Mouse (Mus musculus) E14TG2a.4 (cell line): ENCODE measurements around the gene Pigx.
A peak's percentile ranks its signal among the peaks of the same experiment; 100 is the strongest.

ENCODE experiments used
- H3K27me3 ChIP-seq: 2 replicates; pipeline ENCODE4 v1.6.1; 2014; ENCODE audit warnings: low read length, control low read depth; ENCODE audit not compliant: insufficient read depth
- H3K36me3 ChIP-seq: 2 replicates; pipeline ENCODE4 v1.6.1; 2014; ENCODE audit warnings: low read length, control low read depth; ENCODE audit not compliant: insufficient read depth
- H3K4me1 ChIP-seq: replicated peaks from 2 replicates; pipeline ENCODE4 v1.6.1; 2014; ENCODE audit warnings: low read depth, low read length, control low read depth
- H3K4me3 ChIP-seq: replicated peaks from 2 replicates; pipeline ENCODE4 v1.5.1; 2014; ENCODE audit warnings: mild to moderate bottlenecking, low read length
- H3K9me3 ChIP-seq: 2 replicates; pipeline ENCODE4 v1.6.1; 2014; ENCODE audit warnings: low read length, control low read depth
- CTCF ChIP-seq: conservative IDR thresholded peaks from 2 replicates; pipeline ENCODE4 v1.5.1; 2014; ENCODE audit warnings: low read length
- NANOG ChIP-seq: IDR thresholded peaks from 2 replicates; pipeline ENCODE4 v1.6.1; 2014; ENCODE audit warnings: borderline replicate concordance, low read length, mixed read lengths
- POU5F1 ChIP-seq: IDR thresholded peaks from 2 replicates; pipeline ENCODE4 v1.6.1; 2014; ENCODE audit warnings: low read length, borderline replicate concordance

Pigx gene

GRCm38 (mm10) chr16:32129449-32130189 lies 30.1 kb upstream of the Pigx start:
- TF ChIP-seq POU5F1 (no peak), CTCF (no peak), NANOG (no peak)
- H3K9me3 ChIP-seq: 0 out of 2 replicates have a peak, but pooled peaks cover 3% of the 10 kb centered on the region
- H3K36me3 ChIP-seq: peaks cover 21% of the 10 kb centered on the region
- peaks cover 77% of the 10 kb centered on the region for H3K4me1 ChIP-seq
- H3K27me3 ChIP-seq: no peaks in the 10 kb centered on the region
- peak overlapping the region; percentile 77 for H3K4me3 ChIP-seq

GRCm38 (mm10) chr16:32127046-32127445 lies 27.5 kb upstream of the Pigx start:
- no peaks in the 10 kb centered on the region for H3K9me3 ChIP-seq
- TF ChIP-seq POU5F1 (no peak), CTCF (no peak), NANOG (no peak)
- peaks cover 9% of the 10 kb centered on the region; the same call in 1 of the 2 replicates for H3K36me3 ChIP-seq
- H3K4me1 ChIP-seq: peaks cover 81% of the 10 kb centered on the region
- no peaks in the 10 kb centered on the region for H3K27me3 ChIP-seq
- 0 out of 2 replicates have a peak overlapping the region, but pooled peaks have one; percentile 57 for H3K4me3 ChIP-seq

GRCm38 (mm10) chr16:32125364-32125763 lies 25.8 kb upstream of the Pigx start:
- no peaks in the 10 kb centered on the region for H3K9me3 ChIP-seq
- peaks cover 73% of the 10 kb centered on the region for H3K4me1 ChIP-seq
- TF ChIP-seq NANOG: no peak
- no peak for TF ChIP-seq CTCF
- no peaks in the 10 kb centered on the region for H3K36me3 ChIP-seq
- H3K27me3 ChIP-seq: no peaks in the 10 kb centered on the region
- H3K4me3 ChIP-seq: peak overlapping the region; percentile 54

GRCm38 (mm10) chr16:32124444-32125335 lies 25.1 kb upstream of the Pigx start:
- H3K27me3 ChIP-seq: no peaks in the 10 kb centered on the region
- no peaks in the 10 kb centered on the region for H3K9me3 ChIP-seq
- H3K4me3 ChIP-seq: peak overlapping the region; percentile 54
- H3K36me3 ChIP-seq: no peaks in the 10 kb centered on the region
- TF ChIP-seq NANOG (peak; percentile 77; the same call in 1 of the 2 replicates), POU5F1 (peak; percentile 63; the same call in 1 of the 2 replicates), CTCF (no peak)
- H3K4me1 ChIP-seq: peaks cover 70% of the 10 kb centered on the region

GRCm38 (mm10) chr16:32124020-32124419 lies 24.5 kb upstream of the Pigx start:
- Histone ChIP-seq H3K27me3 (no peaks in the 10 kb centered on the region), H3K36me3 (no peaks in the 10 kb centered on the region), H3K9me3 (no peaks in the 10 kb centered on the region), H3K4me3 (peak overlapping the region; percentile 54; the same call in 1 of the 2 replicates), H3K4me1 (peaks cover 71% of the 10 kb centered on the region)
- TF ChIP-seq POU5F1 (no peak), NANOG (no peak), CTCF (no peak)

GRCm38 (mm10) chr16:32120454-32120853 lies 20.9 kb upstream of the Pigx start:
- H3K36me3 ChIP-seq: no peaks in the 10 kb centered on the region
- H3K27me3 ChIP-seq: no peaks in the 10 kb centered on the region
- peaks cover 64% of the 10 kb centered on the region for H3K4me1 ChIP-seq
- TF ChIP-seq CTCF (peak; percentile 85), NANOG (no peak)
- no peaks in the 10 kb centered on the region for H3K9me3 ChIP-seq
- H3K4me3 ChIP-seq: no peak overlapping the region

- TF ChIP-seq NANOG (no peak), POU5F1 (no peak), CTCF (no peak)
- Histone ChIP-seq H3K36me3 (no peaks in the 10 kb centered on the region), H3K4me3 (no peak overlapping the region; the same call in 1 of the 2 replicates), H3K4me1 (peaks cover 67% of the 10 kb centered on the region), H3K9me3 (no peaks in the 10 kb centered on the region), H3K27me3 (no peaks in the 10 kb centered on the region)
Observed at GRCm38 (mm10) chr16:32116186-32116585, 16.6 kb upstream of the Pigx start.

GRCm38 (mm10) chr16:32115781-32116180 lies 16.2 kb upstream of the Pigx start:
- Histone ChIP-seq H3K9me3 (no peaks in the 10 kb centered on the region), H3K27me3 (no peaks in the 10 kb centered on the region), H3K4me1 (peaks cover 68% of the 10 kb centered on the region), H3K36me3 (no peaks in the 10 kb centered on the region), H3K4me3 (no peak overlapping the region; the same call in 1 of the 2 replicates)
- TF ChIP-seq POU5F1 (no peak), NANOG (no peak), CTCF (no peak)
